Mouse (Mus musculus): Measurements from ENCODE around the gene Per1.

Per1 gene

GRCm38 (mm10) chr11:69114621-69115020 is 19.6 kb downstream of the Per1 start:
- DNase-seq (ENCODE audit: low spot score) = no peak

GRCm38 (mm10) chr11:69116843-69117242 is 21.8 kb downstream of the Per1 start:
- no peak for DNase-seq (ENCODE audit: low spot score)

- peak; percentile 63 for DNase-seq (ENCODE audit: low spot score)
Measured at GRCm38 (mm10) chr11:69117737-69118695, 23.0 kb downstream of the Per1 start.

- DNase-seq (ENCODE audit: low spot score) = peak; percentile 88
Measured at GRCm38 (mm10) chr11:69118765-69119164, 23.7 kb downstream of the Per1 start.

GRCm38 (mm10) chr11:69119446-69120155 is 24.6 kb downstream of the Per1 start:
- no peak for DNase-seq (ENCODE audit: low spot score)

GRCm38 (mm10) chr11:69120221-69121000 is 25.4 kb downstream of the Per1 start, which contains the start of gene Hes7:
Hes7 (plus strand) TSS chr11:69120404.
- no peak for DNase-seq (ENCODE audit: low spot score)

- DNase-seq (ENCODE audit: low spot score) = no peak
Measured at GRCm38 (mm10) chr11:69121001-69121740, 26.2 kb downstream of the Per1 start.

- DNase-seq (ENCODE audit: low spot score) = no peak
Measured at GRCm38 (mm10) chr11:69121741-69122335, 26.8 kb downstream of the Per1 start.

- DNase-seq (ENCODE audit: low spot score) = peak; percentile 73
Measured at GRCm38 (mm10) chr11:69122336-69122951, 27.4 kb downstream of the Per1 start, which contains the start of gene 9130213A22Rik. 9130213A22Rik (minus strand) TSS chr11:69122589.

- peak; percentile 83 for DNase-seq (ENCODE audit: low spot score)
Measured at GRCm38 (mm10) chr11:69123056-69123692, 28.2 kb downstream of the Per1 start.

GRCm38 (mm10) chr11:69123693-69124497 is 28.9 kb downstream of the Per1 start:
- peak; percentile 86 for DNase-seq (ENCODE audit: low spot score)

GRCm38 (mm10) chr11:69124498-69124847 is 29.5 kb downstream of the Per1 start:
- no peak for DNase-seq (ENCODE audit: low spot score)

GRCm38 (mm10) chr11:69125041-69125851 is 30.2 kb downstream of the Per1 start:
- DNase-seq (ENCODE audit: low spot score) = peak; percentile 60

GRCm38 (mm10) chr11:69125852-69125918 is 30.7 kb downstream of the Per1 start, which contains the start of gene Aloxe3:
Aloxe3 (plus strand) TSS chr11:69125896.
- DNase-seq (ENCODE audit: low spot score) = no peak

GRCm38 (mm10) chr11:69125919-69126705 is 31.1 kb downstream of the Per1 start:
- DNase-seq (ENCODE audit: low spot score) = no peak

- DNase-seq (ENCODE audit: low spot score) = no peak
Measured at GRCm38 (mm10) chr11:69126706-69127095, 31.7 kb downstream of the Per1 start.

GRCm38 (mm10) chr11:69128426-69129122 is 33.6 kb downstream of the Per1 start:
- DNase-seq (ENCODE audit: low spot score) = no peak

GRCm38 (mm10) chr11:69133566-69133922 is 38.5 kb downstream of the Per1 start:
- DNase-seq (ENCODE audit: low spot score) = no peak

Measured in urinary bladder, postnatal 25 days (tissue).